Mouse (Mus musculus) spleen, postnatal 10 days (tissue): Measurements from ENCODE around the gene Rnf167.

Experiments used
- DNase-seq, 2 experiments: peaks; one replicate each; pipeline ENCODE4 v3.0.0; 2021 to 2022; ENCODE audit warnings: low spot score in 2 of 2

The Rnf167 gene

GRCm38 (mm10) chr11:70654923-70655570 lies 8.0 kb downstream of the Rnf167 start:
- peak; percentile 81 to 83 for DNase-seq

- DNase-seq, result peak; percentile 65 to 68
These were observed 8.8 kb downstream of the Rnf167 start for GRCm38 (mm10) chr11:70655571-70656455.

DNA sequence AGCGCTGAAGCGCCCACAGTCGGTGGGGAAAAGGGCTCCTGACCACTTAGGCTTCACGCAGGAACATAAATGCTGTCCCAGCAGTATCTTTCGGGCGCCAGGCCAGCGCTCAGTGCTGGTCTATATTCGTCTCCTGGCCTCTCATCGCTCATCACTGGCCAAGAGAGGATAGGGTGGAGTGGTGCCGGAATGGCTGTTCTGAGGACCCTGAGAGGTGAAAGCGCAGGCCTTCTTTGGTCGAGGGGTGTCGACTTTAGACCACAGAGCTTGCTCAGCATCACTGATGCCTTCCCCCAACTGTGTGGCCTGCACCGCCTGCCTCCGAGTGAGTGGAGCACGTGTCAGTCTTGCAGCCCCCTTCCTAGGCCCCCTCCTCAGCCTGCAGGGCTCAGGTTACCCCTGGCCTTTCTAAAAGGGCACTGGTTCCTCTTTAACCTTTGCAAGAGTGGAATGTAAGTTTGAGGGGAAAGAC lies 9.5 kb downstream of the Rnf167 start:
- DNase-seq, result no peak

DNA sequence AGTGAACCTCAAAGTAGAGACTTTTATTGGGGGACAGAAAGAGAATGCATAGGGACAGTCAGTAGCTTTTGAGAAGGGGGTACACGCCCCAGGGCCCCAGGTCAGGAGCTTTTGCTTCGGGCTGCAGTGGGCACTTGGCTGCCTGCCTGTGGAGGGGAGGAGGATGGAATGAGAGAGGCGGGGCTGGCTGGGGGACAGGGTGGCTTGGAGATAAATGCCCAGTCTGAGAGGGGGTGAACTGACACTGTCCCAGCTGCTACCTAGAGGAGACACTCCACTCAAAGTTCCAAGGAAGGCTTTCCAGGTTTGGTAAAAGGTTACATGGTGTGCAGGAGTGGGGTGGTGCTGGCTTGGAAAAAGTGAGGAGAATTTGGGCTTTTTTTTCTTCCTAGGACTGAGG lies 9.9 kb downstream of the Rnf167 start, which contains the start of gene Eno3:
Eno3 (plus strand) TSS at position 239 of the 400 bp plus-strand sequence.
- DNase-seq, result no peak

- no peak for DNase-seq
These were observed 10.5 kb downstream of the Rnf167 start for GRCm38 (mm10) chr11:70657573-70657972.

DNA sequence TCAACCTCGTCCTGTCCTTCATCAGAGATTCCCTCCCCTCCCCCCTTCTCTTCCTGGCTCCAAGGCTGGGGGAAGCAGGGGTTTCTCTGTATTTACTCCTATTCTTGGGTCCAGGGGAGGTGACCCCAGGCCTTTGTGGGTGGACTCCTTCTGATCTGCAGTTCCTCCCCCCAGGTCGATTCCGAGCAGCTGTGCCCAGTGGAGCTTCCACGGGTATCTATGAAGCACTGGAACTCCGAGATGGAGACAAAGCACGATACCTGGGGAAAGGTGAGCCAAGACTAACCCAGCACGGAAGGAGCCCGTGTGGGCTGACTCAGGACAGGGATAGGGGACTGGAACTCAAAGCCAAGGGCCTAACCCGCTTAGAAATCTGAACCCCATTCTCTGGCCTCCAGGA lies 11.0 kb downstream of the Rnf167 start:
- no peak for DNase-seq

GRCm38 (mm10) chr11:70658521-70658920 lies 11.5 kb downstream of the Rnf167 start:
- DNase-seq, result no peak

GRCm38 (mm10) chr11:70658942-70659341 lies 11.9 kb downstream of the Rnf167 start:
- no peak for DNase-seq

GRCm38 (mm10) chr11:70660571-70660970 lies 13.5 kb downstream of the Rnf167 start:
- no peak for DNase-seq

DNA sequence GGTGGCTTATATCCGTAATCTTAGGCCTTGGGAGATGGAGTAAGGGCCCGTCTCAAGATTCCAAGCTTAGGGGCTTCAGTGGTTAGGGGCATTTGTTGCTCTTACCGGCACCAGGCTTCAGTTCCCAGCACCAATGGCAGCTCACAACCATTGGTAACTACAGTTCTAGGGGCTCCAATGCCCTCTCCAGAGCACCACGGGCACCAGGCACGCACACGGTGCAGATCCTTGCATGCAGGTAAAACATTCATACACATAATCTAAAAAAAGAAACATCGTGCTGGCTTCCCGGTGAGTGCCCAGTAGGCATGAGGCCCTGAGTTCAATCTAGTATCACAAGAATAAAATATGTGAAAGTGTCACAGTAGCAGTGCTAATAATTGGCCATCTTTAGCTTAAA lies 16.1 kb downstream of the Rnf167 start:
- DNase-seq, result no peak

GRCm38 (mm10) chr11:70663957-70664356 lies 16.9 kb downstream of the Rnf167 start:
- DNase-seq, result no peak

GRCm38 (mm10) chr11:70664741-70665140 lies 17.7 kb downstream of the Rnf167 start:
- no peak for DNase-seq

DNA sequence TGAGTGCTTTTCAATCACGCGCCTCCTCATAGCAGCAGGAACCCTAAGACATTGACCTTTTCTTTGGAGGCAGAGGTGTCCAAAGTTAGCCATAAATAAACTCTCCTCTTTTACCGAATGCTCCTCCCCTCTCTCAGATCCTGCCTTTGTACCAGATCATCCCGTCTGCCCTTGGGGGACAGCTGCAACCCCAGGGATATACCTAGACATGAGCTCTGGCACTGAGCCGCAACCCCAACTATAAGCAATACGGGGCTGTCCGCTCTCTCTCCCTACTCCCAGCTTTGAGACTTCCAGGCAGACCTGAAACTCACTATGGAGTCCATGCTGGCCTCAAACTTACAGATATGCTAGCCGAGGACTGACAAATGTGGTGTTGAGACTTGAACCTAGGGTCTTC lies 19.7 kb downstream of the Rnf167 start:
- DNase-seq, result no peak

GRCm38 (mm10) chr11:70667271-70668150 lies 20.5 kb downstream of the Rnf167 start:
- DNase-seq, result no peak

- peak in 1 of 2 experiments; percentile 71 for DNase-seq
These were observed 21.3 kb downstream of the Rnf167 start for GRCm38 (mm10) chr11:70668335-70668770.

DNA sequence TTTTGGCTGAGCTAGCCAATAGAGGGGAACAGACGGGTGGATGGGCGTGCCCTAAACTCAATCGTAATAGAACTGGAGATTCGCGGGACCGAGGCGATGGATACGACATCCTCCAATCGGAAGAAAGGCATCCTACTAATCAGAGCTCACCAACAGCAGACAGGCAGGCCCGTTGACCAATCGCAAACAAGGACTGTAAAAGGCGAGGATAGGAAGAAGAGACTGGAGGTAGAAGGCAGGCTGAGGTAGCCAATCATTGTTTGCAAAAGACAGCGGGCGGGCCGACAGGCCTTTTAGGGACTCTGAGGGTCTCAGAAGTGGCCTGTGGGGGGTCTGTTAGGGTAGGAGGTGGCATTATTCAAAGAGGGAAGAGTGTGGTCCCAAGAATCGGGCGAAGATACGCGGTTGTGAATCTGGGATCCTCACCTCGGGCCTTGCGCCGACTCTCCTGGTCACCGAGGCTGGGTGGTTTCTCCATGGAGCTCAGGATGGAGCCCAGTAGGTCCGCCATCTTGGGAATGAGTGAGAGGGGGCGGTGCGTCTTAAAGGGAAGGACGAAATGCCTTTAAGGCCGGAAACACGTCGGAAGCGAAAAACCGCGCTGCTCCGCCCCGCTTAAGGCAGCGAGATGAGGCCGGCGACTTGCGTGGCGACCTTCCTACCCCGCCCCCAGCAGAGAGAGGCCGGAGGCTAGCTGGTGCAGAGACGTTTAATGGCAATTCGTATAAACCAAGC lies 21.9 kb downstream of the Rnf167 start, which contains the start of gene Spag7:
Spag7 (minus strand) TSS at position 646 of the 735 bp plus-strand sequence.
- peak; percentile 88 to 95 for DNase-seq

DNA sequence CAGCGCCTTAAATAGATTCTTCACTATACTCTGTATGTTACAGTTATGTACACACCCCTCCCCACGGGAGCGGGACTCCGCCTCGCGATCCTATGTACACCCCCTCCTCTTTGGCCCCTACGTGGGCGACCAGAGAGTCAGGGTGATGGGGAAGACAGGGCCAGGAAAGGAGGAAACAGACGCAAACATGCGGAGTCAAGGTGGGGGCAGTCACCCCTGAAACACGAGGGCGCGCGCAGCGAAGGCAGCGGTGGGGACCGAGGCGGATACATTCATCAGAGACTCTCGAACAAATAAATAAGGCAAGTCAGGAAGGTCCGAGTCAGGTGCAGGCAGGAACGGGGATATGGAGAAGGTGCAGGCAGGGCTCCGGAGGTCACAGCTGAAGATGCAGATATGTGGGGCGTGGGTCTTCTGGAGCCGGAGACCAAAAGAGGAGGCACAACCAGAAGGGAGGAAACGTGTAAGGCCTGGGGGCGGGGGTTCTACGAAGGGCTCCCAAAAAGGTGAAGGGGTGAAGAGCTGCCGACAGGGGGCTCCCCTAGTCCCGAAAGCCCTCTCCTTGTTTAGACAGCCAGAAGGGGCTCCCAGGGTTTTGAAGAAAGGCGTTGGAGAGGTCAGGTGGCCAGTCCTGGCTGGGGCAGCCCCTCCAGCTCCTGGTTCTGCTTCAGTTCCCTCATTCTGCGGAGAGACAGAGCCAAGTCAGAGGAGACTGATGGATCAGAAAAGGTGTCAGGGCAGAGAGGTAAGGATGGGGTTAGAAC lies 22.7 kb downstream of the Rnf167 start:
- DNase-seq, result peak in 1 of 2 experiments; percentile 86

GRCm38 (mm10) chr11:70670483-70670882 lies 23.4 kb downstream of the Rnf167 start:
- no peak for DNase-seq

- DNase-seq, result no peak
These were observed 24.5 kb downstream of the Rnf167 start for GRCm38 (mm10) chr11:70671333-70672047.
